Mouse (Mus musculus) midbrain, embryonic 13.5 days (tissue): ENCODE results near the gene Prokr1. TPM values are rescaled to one million over a fixed set of nuclear protein-coding genes. Genes with fewer than 3 reads are reported as not detected.

Experiments used
- ATAC-seq: fragments of 200-750 bp; cut with Nextera tagmentation; 2 replicates; pipeline ENCODE4 v1.8.0; 2017; ENCODE audit warnings: mild to moderate bottlenecking, moderate TSS enrichment, moderate library complexity
- H3K27ac ChIP-seq: fragments of 300-500 bp; sonication (generic); 2 replicates; pipeline ENCODE4 v1.5.1; 2015; ENCODE audit warnings: inconsistent platforms, mild to moderate bottlenecking, moderate library complexity
- H3K27me3 ChIP-seq: fragments of 300-500 bp; sonication (generic); 2 replicates; pipeline ENCODE4 v1.6.1; 2015; ENCODE audit warnings: mild to moderate bottlenecking, inconsistent platforms
- H3K36me3 ChIP-seq: fragments of 300-500 bp; sonication (generic); 2 replicates; pipeline ENCODE4 v1.6.1; 2015; ENCODE audit warnings: mild to moderate bottlenecking, inconsistent platforms
- H3K4me1 ChIP-seq: fragments of 300-500 bp; sonication (generic); replicated peaks from 2 replicates; pipeline ENCODE4 v1.6.1; 2015; ENCODE audit warnings: inconsistent platforms
- H3K4me2 ChIP-seq: fragments of 300-500 bp; sonication (generic); replicated peaks from 2 replicates; pipeline ENCODE4 v1.6.1; 2015; ENCODE audit warnings: moderate library complexity, mild to moderate bottlenecking, inconsistent platforms
- H3K4me3 ChIP-seq: fragments of 300-500 bp; sonication (generic); replicated peaks from 2 replicates; pipeline ENCODE4 v1.5.1; 2015; ENCODE audit warnings: mild to moderate bottlenecking, inconsistent platforms
- H3K9ac ChIP-seq: fragments of 300-500 bp; sonication (generic); replicated peaks from 2 replicates; pipeline ENCODE4 v1.6.1; 2015; ENCODE audit warnings: mild to moderate bottlenecking, inconsistent platforms
- H3K9me3 ChIP-seq: fragments of 300-500 bp; sonication (generic); 2 replicates; pipeline ENCODE4 v1.6.1; 2016; ENCODE audit warnings: mild to moderate bottlenecking, inconsistent platforms
- WGBS: fragments of 180-500 bp; shearing (Covaris S2); methylation state at CpG from one replicate; pipeline ENCODE4 v1.1.7; 2015; 5-methylcytosine and 5-hydroxymethylcytosine counted together
- polyA plus RNA-seq: library from polyadenylated mRNA; unstranded; fragments of >200 nt; fragmentation: Nextera tagmentation; extraction: Ambion mirVana; gene quantifications from 2 replicates; pipeline ENCODE4 v1.2.1, GENCODE M21; 2015

Prokr1 gene
- polyA plus RNA-seq, 1 experiment from 2014 or later, result 2.1 TPM

DNA sequence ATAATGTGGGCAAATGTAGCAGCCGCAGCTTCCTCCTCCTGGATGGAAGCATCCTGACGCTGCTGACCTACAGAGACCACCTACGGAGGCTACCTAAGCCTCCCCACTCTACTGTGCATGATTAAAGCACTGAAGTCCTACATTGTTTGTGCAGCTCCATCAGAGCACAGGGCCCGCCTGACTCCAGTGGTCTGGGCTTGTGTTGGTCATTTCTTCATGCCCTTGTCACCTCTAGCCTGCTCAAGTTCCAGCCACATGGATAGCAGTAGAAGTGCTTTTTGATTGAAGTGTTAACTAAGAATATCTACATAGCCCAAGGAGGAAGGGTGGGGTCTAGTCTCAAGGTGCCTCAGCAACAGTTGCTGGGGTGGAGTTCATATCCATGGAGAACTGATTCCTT is 26.2 kb downstream of the Prokr1 start:
- H3K4me3 ChIP-seq, result no peak overlapping the region
- H3K36me3 ChIP-seq, result no peaks in the 10 kb centered on the region
- H3K4me1 ChIP-seq, result no peaks in the 10 kb centered on the region
- WGBS, result 94% methylated on average over 4 of the region's 4 CpGs
- no peak overlapping the region for H3K27ac ChIP-seq
- no peak overlapping the region for H3K4me2 ChIP-seq
- no peaks in the 10 kb centered on the region for H3K9me3 ChIP-seq
- no peak for ATAC-seq
- no peaks in the 10 kb centered on the region for H3K27me3 ChIP-seq
- no peak overlapping the region for H3K9ac ChIP-seq

DNA sequence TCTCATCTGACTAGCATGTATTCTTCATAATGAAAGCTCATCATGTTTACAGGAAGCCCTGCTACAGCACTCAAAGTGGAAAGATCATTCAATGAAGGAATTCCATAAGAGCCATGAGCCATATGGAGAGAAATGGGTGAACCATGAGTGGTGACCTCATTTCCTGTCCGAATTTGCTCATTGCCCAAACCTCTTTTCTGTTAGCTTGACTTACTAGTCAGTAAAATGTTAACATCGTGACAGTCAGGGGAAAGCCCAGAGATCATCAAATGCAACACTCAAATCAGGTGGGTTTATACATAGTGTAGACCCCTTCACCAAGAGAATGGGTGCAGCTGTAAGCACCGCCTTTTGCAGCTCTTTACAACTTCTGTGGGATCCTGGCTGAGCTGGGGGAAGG is 36.8 kb downstream of the Prokr1 start:
- H3K9me3 ChIP-seq, result no peaks in the 10 kb centered on the region
- no peaks in the 10 kb centered on the region for H3K4me1 ChIP-seq
- H3K27me3 ChIP-seq, result no peaks in the 10 kb centered on the region
- no peak overlapping the region for H3K4me2 ChIP-seq
- no peaks in the 10 kb centered on the region for H3K36me3 ChIP-seq
- no peak overlapping the region for H3K27ac ChIP-seq
- 87% methylated on average over 3 of the region's 3 CpGs for WGBS
- ATAC-seq, result no peak
- H3K9ac ChIP-seq, result no peak overlapping the region
- no peak overlapping the region for H3K4me3 ChIP-seq

DNA sequence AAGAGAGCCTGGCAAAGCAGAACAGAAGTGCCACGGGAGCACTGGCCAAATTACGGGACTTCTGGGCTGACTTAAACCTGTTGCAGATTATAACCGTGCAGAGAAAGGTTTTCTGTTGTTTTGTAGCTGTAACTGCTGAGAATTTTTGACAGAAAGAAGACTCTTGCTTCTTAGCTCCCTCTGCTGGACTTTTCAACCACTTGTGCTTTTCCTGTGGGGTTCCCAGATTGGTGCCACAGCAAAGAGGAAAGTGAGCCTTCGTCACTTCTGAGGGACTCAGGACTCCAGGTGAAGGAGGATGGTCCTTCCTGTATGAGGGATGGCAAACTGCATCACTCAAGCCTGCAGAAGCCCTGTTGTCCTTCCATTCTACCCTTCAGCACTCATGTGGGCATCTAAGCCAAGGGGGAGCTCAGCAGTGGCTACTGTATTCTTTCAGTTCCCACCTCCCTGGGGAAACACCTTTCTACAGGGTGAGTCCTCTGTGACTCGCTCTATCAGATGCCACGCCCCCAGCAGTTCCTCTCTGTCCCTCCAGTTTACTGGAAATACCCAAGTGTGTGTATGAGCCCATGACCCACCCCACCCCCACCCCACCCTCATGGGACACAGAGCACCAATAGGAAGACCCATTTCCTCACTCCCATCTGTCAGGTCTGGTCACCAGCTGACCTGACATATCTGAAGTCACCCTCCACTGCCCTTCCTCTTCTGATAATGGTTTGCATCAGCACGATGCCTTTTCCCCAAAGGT is 38.3 kb downstream of the Prokr1 start:
- no peak overlapping the region for H3K9ac ChIP-seq
- no peak overlapping the region for H3K27ac ChIP-seq
- ATAC-seq, result no peak
- H3K36me3 ChIP-seq, result no peaks in the 10 kb centered on the region
- no peak overlapping the region for H3K4me3 ChIP-seq
- H3K27me3 ChIP-seq, result no peaks in the 10 kb centered on the region
- no peaks in the 10 kb centered on the region for H3K4me1 ChIP-seq
- WGBS, result 64% methylated on average over 7 of the region's 7 CpGs
- no peak overlapping the region for H3K4me2 ChIP-seq
- no peaks in the 10 kb centered on the region for H3K9me3 ChIP-seq

DNA sequence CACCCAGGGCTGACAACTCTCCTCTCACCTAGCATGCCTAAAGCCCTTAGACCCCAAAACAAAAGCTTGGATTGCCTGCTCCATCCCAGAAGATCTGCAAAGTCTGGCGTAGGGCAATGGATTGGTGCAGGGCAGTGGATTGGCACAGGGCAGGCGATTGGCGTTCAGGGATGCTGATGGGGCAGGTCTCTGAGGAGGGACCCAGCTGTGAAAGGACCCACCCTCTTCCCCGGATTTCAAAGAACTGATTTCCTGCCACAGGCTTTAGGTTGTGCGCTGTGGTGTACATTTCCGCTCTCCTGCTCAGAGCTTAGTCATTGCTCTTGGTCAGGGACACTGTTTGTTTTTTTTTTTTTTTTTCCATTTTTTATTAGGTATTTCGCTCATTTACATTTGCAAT is 42.7 kb downstream of the Prokr1 start:
- H3K4me3 ChIP-seq, result no peak overlapping the region
- no peak for ATAC-seq
- H3K36me3 ChIP-seq, result peaks cover 5% of the 10 kb centered on the region; the same call in 1 of the 2 replicates
- H3K9ac ChIP-seq, result no peak overlapping the region
- peaks cover 8% of the 10 kb centered on the region for H3K4me1 ChIP-seq
- no peaks in the 10 kb centered on the region for H3K27me3 ChIP-seq
- no peak overlapping the region for H3K27ac ChIP-seq
- H3K9me3 ChIP-seq, result peaks cover 10% of the 10 kb centered on the region
- no peak overlapping the region for H3K4me2 ChIP-seq
- WGBS, result 87% methylated on average over 7 of the region's 7 CpGs

DNA sequence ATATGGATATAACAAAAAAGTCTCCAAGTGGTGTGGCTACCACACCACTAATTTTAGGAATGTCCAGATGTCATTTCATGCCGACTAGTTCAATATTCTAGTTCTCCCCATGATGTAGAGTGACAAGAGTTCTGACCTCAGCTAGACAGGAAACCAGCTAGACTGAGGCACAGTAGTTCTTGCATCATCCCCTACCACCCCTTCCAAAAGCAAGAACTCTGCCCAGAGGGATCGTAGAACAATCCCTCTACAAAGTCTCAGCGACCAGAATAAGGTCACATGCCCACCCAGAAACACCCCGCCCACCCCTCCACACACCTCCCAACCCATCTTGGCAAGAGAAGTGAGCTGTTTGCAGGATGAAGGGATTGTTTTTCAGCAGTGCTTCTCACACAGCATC is 43.1 kb downstream of the Prokr1 start:
- no peak overlapping the region for H3K4me2 ChIP-seq
- WGBS, result 88% methylated on average over 4 of the region's 4 CpGs
- ATAC-seq, result no peak
- peaks cover 10% of the 10 kb centered on the region for H3K9me3 ChIP-seq
- peaks cover 8% of the 10 kb centered on the region for H3K4me1 ChIP-seq
- H3K36me3 ChIP-seq, result peaks cover 5% of the 10 kb centered on the region; the same call in 1 of the 2 replicates
- no peak overlapping the region for H3K27ac ChIP-seq
- H3K4me3 ChIP-seq, result no peak overlapping the region
- no peaks in the 10 kb centered on the region for H3K27me3 ChIP-seq
- H3K9ac ChIP-seq, result no peak overlapping the region

DNA sequence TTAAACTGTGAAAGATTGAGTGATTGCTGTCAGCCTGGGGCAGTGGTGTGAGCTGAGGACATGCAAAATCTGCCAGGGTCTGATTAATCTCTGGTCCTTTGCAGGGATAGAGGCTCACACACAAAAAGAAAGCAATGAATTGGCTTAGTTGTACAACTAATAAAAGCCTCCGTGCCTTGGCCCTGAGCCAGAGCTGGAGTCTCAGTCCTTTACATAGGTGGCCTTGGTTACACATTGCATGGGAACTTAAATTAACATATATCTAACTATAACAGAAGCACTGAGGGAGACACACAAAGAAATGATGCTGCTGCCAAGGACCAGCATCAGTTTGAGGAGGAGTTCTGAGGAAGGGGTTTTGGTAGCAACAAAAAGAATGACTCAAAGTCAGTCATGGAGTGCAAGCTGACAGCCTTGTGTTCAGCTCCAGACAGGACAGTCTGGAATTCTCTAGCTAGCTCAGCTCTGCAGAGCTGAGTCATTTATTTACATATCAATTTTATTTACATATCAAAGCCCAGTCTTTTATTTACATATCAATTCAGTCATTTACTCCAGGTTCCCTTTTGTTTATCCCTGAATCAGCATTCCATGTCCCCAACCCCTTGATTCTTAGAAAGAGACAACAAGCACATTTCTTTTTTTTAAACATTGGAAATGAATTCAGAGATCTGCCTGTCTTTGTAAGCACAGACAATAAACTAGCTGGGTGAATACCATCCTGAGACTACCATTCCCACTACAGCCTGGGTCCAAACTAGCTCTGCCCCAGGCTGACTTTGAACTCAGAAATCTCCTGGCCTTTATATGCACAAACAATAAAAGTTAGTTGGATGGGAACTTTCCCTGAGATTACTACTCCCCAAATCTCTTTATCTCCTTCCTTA is 45.0 kb downstream of the Prokr1 start:
- no peak overlapping the region for H3K4me2 ChIP-seq
- WGBS, result 9% methylated on average over 1 of the region's 1 CpGs

DNA sequence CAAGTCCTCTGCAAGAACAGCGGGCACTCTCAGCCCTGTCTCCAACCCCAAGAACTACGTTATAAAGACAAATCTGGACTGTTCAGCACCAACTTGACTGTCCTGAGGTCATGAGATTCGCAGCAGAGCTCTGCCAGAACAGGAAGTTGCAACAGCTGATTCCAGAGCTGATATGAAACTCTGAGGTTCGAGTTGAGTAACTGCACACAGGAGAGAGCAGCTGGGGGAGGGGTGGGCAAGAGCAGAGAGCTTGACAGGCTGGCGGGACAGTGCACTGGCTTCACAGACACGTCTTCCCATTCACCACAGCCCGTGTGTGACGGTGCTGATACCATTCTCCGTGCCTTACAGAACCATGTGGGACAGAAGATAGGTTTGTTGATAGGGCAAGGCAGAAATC is 48.5 kb downstream of the Prokr1 start:
- no peak for ATAC-seq
- Histone ChIP-seq H3K9me3 (peaks cover 10% of the 10 kb centered on the region), H3K4me3 (no peak overlapping the region), H3K4me1 (peaks cover 13% of the 10 kb centered on the region), H3K36me3 (peaks cover 5% of the 10 kb centered on the region; the same call in 1 of the 2 replicates), H3K27me3 (no peaks in the 10 kb centered on the region; the same call in 1 of the 2 replicates), H3K9ac (no peak overlapping the region), H3K27ac (no peak overlapping the region), H3K4me2 (no peak overlapping the region)
- WGBS, result 85% methylated on average over 9 of the region's 9 CpGs

More for the DNA sequence above, 45.0 kb downstream of the Prokr1 start:
- peak; percentile 97 for ATAC-seq
- peaks cover 8% of the 10 kb centered on the region for H3K4me1 ChIP-seq
- peaks cover 5% of the 10 kb centered on the region; the same call in 1 of the 2 replicates for H3K36me3 ChIP-seq
- H3K27me3 ChIP-seq, result no peaks in the 10 kb centered on the region
- peak overlapping the region; percentile 53; the same call in 1 of the 2 replicates for H3K27ac ChIP-seq
- H3K4me3 ChIP-seq, result no peak overlapping the region
- H3K9me3 ChIP-seq, result peaks cover 10% of the 10 kb centered on the region
- no peak overlapping the region for H3K9ac ChIP-seq

DNA sequence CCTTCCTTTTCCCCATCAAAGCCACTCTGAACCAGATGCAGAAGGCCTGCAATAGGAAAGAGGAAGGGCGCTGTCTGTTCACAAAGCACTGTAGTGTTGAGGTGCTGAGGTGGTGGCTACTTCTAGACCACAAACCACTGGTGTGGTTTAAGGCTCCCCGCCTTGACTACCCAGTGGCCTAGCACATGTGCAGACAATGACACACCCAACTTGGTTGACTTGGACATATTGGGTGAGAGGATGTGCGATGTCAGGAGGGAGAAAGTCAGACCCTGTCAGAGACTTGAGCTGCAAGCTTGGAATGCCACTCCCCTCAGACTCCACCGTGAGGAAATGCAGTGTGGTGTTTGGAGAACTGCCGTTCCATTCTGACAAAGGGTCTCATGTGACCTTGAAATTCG is 49.4 kb downstream of the Prokr1 start:
- no peak overlapping the region for H3K27ac ChIP-seq
- H3K27me3 ChIP-seq, result no peaks in the 10 kb centered on the region; the same call in 1 of the 2 replicates
- H3K9ac ChIP-seq, result no peak overlapping the region
- peaks cover 13% of the 10 kb centered on the region for H3K4me1 ChIP-seq
- ATAC-seq, result no peak
- no peaks in the 10 kb centered on the region for H3K36me3 ChIP-seq
- WGBS, result 91% methylated on average over 6 of the region's 6 CpGs
- H3K4me2 ChIP-seq, result no peak overlapping the region
- H3K9me3 ChIP-seq, result peaks cover 1% of the 10 kb centered on the region
- H3K4me3 ChIP-seq, result no peak overlapping the region

DNA sequence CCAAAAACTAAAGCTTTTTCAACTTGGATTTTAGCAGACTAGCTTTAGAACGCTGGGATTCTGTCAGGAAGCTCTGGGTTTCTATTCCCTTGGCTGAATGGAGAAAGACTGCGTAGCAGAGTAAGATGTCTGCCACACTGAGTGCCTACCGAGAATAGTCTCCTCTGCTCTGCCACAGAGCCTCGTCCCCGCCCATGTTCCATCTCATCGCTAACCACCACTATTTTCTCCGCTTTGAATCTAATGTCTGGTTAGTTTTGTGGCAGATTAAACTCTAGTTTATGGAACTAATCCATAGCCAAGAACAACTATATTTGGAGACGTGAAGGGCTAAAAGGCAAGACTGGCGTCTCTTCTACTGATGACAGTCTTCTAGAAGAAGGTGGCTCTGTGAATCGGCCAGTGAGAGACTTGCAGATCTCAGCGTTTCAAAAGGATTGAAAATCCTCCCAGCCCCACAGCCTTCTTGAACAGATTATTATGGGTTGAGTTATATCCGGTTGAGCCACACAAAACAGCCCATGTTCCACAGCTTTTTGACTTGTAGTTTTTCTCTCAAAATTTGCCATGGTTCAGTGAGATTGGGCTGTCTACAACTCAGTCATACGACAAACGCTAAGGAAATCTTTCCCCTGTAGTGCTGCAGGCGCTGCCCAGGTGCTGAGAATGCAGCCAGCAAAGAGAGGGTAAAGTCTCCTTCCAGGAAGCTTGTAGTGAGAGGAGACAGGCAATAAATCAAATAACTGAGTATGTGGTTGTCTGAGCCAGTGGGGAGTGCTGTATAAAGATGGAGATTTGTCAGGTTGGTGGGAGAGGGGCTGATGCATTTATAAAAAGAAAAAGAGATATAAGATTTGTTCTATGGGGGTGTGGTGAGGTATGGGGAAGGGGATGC is 51.9 kb downstream of the Prokr1 start:
- peaks cover 6% of the 10 kb centered on the region; the same call in 1 of the 2 replicates for H3K27me3 ChIP-seq
- H3K4me1 ChIP-seq, result peaks cover 5% of the 10 kb centered on the region
- no peak overlapping the region for H3K4me2 ChIP-seq
- no peak overlapping the region for H3K27ac ChIP-seq
- WGBS, result 78% methylated on average over 15 of the region's 15 CpGs
- no peak overlapping the region for H3K9ac ChIP-seq
- H3K4me3 ChIP-seq, result no peak overlapping the region
- no peaks in the 10 kb centered on the region for H3K36me3 ChIP-seq
- H3K9me3 ChIP-seq, result no peaks in the 10 kb centered on the region
- ATAC-seq, result no peak

DNA sequence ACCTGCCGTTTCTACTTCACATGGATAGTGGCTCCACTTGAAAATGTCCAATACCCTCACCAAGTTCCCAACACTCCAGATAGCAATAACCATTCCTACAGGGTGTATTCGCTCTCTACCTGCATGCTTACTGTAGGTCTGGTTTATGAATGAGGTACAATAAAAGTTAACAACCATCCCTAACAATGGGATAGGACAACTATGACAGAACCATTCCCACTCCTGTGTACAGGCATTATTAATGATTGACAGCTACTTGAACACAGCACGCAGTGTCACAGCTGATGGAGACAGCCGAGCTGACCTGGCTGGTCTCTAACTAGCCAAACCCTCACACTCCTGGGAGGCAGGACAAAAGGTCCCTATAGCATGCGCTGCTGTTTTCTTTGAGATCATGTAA is 52.9 kb downstream of the Prokr1 start:
- Histone ChIP-seq H3K4me3 (no peak overlapping the region), H3K27ac (no peak overlapping the region), H3K4me1 (peaks cover 5% of the 10 kb centered on the region), H3K9me3 (no peaks in the 10 kb centered on the region), H3K27me3 (peaks cover 6% of the 10 kb centered on the region; the same call in 1 of the 2 replicates), H3K9ac (no peak overlapping the region), H3K36me3 (no peaks in the 10 kb centered on the region), H3K4me2 (no peak overlapping the region)
- 83% methylated on average over 5 of the region's 5 CpGs for WGBS
- ATAC-seq, result no peak

DNA sequence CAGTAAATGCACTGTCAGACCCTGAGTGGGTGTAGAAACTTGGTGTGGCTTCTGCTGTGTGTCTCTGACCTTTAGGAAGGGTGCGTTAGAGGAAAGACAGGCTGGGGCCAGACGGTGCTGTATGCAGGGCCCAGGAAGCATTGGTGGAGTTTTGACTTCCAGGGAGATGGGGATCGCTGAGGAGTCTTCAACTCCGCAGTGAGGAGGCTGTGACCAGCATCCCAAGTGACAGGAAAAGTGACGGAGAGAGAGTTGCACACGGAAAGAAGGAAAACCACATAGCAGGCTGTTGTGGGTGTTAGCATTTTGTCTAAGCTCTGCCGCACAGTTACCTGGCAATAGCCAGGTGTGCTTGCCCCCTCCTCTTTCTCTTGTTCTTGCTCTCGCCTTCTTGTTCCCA is 54.3 kb downstream of the Prokr1 start:
- Histone ChIP-seq H3K4me1 (peaks cover 5% of the 10 kb centered on the region), H3K4me3 (no peak overlapping the region), H3K9me3 (no peaks in the 10 kb centered on the region), H3K27ac (no peak overlapping the region), H3K36me3 (no peaks in the 10 kb centered on the region), H3K4me2 (no peak overlapping the region), H3K9ac (no peak overlapping the region), H3K27me3 (peaks cover 6% of the 10 kb centered on the region; the same call in 1 of the 2 replicates)
- WGBS, result 75% methylated on average over 8 of the region's 8 CpGs
- ATAC-seq, result no peak
